Mouse (Mus musculus) CD8-positive naive resting alpha-beta T cell, adult 57 days (primary cell): Measurements from ENCODE around the gene Slc4a7. TPM values are rescaled to one million over a fixed set of nuclear protein-coding genes. Genes with fewer than 3 reads are reported as not detected.

Experiments
- total RNA-seq: library from RNA; stranded (reverse); gene quantifications from one replicate; pipeline ENCODE4 v1.2.4, GENCODE M21; 2023

Gene Slc4a7
- total RNA-seq, result 48.6 TPM

DNA sequence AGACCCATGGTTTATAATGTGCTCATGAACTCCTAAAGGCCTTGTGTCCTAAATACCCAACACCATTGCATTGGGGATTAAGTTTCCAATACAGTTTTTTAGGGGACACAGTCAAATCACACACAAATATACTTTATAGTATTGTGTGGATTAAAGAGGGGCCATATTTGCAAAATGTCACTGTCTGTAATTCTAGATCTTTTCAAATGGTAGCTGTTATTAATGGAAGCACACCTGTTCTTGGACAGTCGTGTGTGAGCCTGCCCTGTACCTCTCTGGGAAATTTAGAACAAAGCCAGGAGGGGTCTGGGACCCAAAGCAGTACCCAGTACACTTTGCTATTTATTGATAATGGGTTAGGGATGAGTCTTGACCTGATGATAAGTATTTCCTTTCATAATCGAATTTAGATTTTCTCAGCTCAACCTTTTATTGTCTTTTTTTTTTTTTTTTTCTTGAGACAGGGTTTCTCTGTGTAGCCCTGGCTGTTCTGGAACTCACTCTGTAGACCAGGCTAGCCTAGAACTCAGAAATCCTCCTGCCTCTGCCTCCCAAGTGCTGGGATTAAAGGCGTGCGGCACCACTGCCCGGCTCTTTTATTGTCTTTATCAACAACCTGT, at the start of gene Slc4a7:
Gene Slc4a7, plus strand, starts transcription at position 570 of the 620 bp plus-strand sequence.

GRCm38 (mm10) chr14:14803115-14803514, 101.0 kb downstream of the Slc4a7 start, which contains the start of gene Nek10:
Nek10 (plus strand) TSS chr14:14803415.

Other genes with a start within 250 kb of the Slc4a7 start
- not detected for gene Nek10, start 101.1 kb downstream of the Slc4a7 start, total RNA-seq